Mouse (Mus musculus) forebrain, embryonic 16.5 days (tissue): ENCODE measurements at regions not wholly inside any gene's neighbourhood (a gene's known extent, or its start where the extent isn't known, plus 50 kb on each side); places are given as distances from the start of the nearest gene placed in this dataset.

Experiments
- ATAC-seq: fragments of 200-750 bp; cut with Nextera tagmentation; 2 replicates; pipeline ENCODE4 v1.8.0; 2017; ENCODE audit warnings: mild to moderate bottlenecking, moderate library complexity
- H3K27ac ChIP-seq: fragments of 300-500 bp; sonication (generic); 2 replicates; pipeline ENCODE4 v1.5.1; 2014; ENCODE audit warnings: low read length, control low read depth
- H3K27me3 ChIP-seq: fragments of 300-500 bp; sonication (generic); replicated peaks from 2 replicates; pipeline ENCODE4 v1.6.1; 2014; ENCODE audit warnings: low read length; ENCODE audit not compliant: control insufficient read depth, insufficient read depth
- H3K36me3 ChIP-seq: fragments of 300-500 bp; sonication (generic); 2 replicates; pipeline ENCODE4 v1.6.1; 2014; ENCODE audit not compliant: control insufficient read depth, insufficient read depth
- H3K4me1 ChIP-seq: fragments of 300-500 bp; sonication (generic); replicated peaks from 2 replicates; pipeline ENCODE4 v1.6.1; 2014; ENCODE audit warnings: low read length; ENCODE audit not compliant: control insufficient read depth, insufficient read depth
- H3K4me2 ChIP-seq: fragments of 300-500 bp; sonication (generic); 2 replicates; pipeline ENCODE4 v1.6.1; 2014; ENCODE audit warnings: mild to moderate bottlenecking, low read length, control low read depth
- H3K4me3 ChIP-seq: fragments of 300-500 bp; sonication (generic); replicated peaks from 2 replicates; pipeline ENCODE4 v1.5.1; 2014; ENCODE audit warnings: mild to moderate bottlenecking, low read length, control low read depth
- H3K9ac ChIP-seq: fragments of 300-500 bp; sonication (generic); replicated peaks from 2 replicates; pipeline ENCODE4 v1.6.1; 2014; ENCODE audit warnings: low read depth, low read length, control low read depth
- H3K9me3 ChIP-seq: fragments of 300-500 bp; sonication (generic); 2 replicates; pipeline ENCODE4 v1.6.1; 2016; ENCODE audit warnings: low read length; ENCODE audit not compliant: control insufficient read depth
- WGBS: fragments of 180-500 bp; shearing (Covaris S2); extraction: QIAGEN DNeasy Blood & Tissue Kit; methylation state at CpG from one replicate; pipeline ENCODE4 v1.1.7; 2014; 5-methylcytosine and 5-hydroxymethylcytosine counted together

- peak overlapping the region; percentile 28; the same call in 1 of the 2 replicates for H3K9ac ChIP-seq
- H3K4me1 ChIP-seq, result peaks cover 3% of the 10 kb centered on the region
- H3K9me3 ChIP-seq, result no peaks in the 10 kb centered on the region
- ATAC-seq, result peak; percentile 89
- H3K4me3 ChIP-seq, result 0 out of 2 replicates have a peak overlapping the region, but pooled peaks have one; percentile 6
- no peaks in the 10 kb centered on the region for H3K27me3 ChIP-seq
- 6% methylated on average over 13 of the region's 13 CpGs for WGBS
- H3K36me3 ChIP-seq, result no peaks in the 10 kb centered on the region
- H3K4me2 ChIP-seq, result peak overlapping the region; percentile 43
- no peak overlapping the region for H3K27ac ChIP-seq
Observed at GRCm38 (mm10) chr10:83819266-83819949, 96.7 kb downstream of the 1500009L16Rik start.

- H3K36me3 ChIP-seq, result no peaks in the 10 kb centered on the region
- H3K4me1 ChIP-seq, result peaks cover 3% of the 10 kb centered on the region
- ATAC-seq, result peak; percentile 63
- no peaks in the 10 kb centered on the region for H3K9me3 ChIP-seq
- 44% methylated on average over 8 of the region's 8 CpGs for WGBS
- peak overlapping the region; percentile 33; the same call in 1 of the 2 replicates for H3K4me2 ChIP-seq
- no peaks in the 10 kb centered on the region for H3K27me3 ChIP-seq
- H3K9ac ChIP-seq, result no peak overlapping the region
- H3K27ac ChIP-seq, result no peak overlapping the region
- H3K4me3 ChIP-seq, result no peak overlapping the region
Observed at GRCm38 (mm10) chr10:83819950-83820275, 97.2 kb downstream of the 1500009L16Rik start.

- ATAC-seq, result no peak
- 75% methylated on average over 10 of the region's 10 CpGs for WGBS
- no peaks in the 10 kb centered on the region for H3K9me3 ChIP-seq
Observed at GRCm38 (mm10) chr10:83821089-83821488, 98.4 kb downstream of the 1500009L16Rik start.

GRCm38 (mm10) chr10:83826105-83826504, 103.4 kb downstream of the 1500009L16Rik start:
- Histone ChIP-seq H3K9me3 (no peaks in the 10 kb centered on the region), H3K36me3 (no peaks in the 10 kb centered on the region), H3K27me3 (no peaks in the 10 kb centered on the region), H3K4me1 (no peaks in the 10 kb centered on the region), H3K4me3 (no peak overlapping the region), H3K4me2 (no peak overlapping the region), H3K27ac (no peak overlapping the region), H3K9ac (no peak overlapping the region)
- 88% methylated on average over 5 of the region's 5 CpGs for WGBS
- ATAC-seq, result no peak

More at GRCm38 (mm10) chr10:83821089-83821488, 98.4 kb downstream of the 1500009L16Rik start:
- Histone ChIP-seq H3K36me3 (no peaks in the 10 kb centered on the region), H3K27me3 (no peaks in the 10 kb centered on the region), H3K4me1 (peaks cover 3% of the 10 kb centered on the region), H3K9ac (no peak overlapping the region), H3K4me3 (no peak overlapping the region), H3K4me2 (no peak overlapping the region), H3K27ac (no peak overlapping the region)

GRCm38 (mm10) chr10:83836351-83836750, 113.7 kb downstream of the 1500009L16Rik start:
- H3K9me3 ChIP-seq, result no peaks in the 10 kb centered on the region
- H3K27ac ChIP-seq, result no peak overlapping the region
- no peak overlapping the region for H3K4me2 ChIP-seq
- no peak overlapping the region for H3K9ac ChIP-seq
- no peak overlapping the region for H3K4me3 ChIP-seq
- H3K27me3 ChIP-seq, result no peaks in the 10 kb centered on the region
- no peaks in the 10 kb centered on the region for H3K36me3 ChIP-seq
- no peaks in the 10 kb centered on the region for H3K4me1 ChIP-seq
- no peak for ATAC-seq
- WGBS, result 74% methylated on average over 5 of the region's 5 CpGs

GRCm38 (mm10) chr10:83840226-83840625, 117.6 kb downstream of the 1500009L16Rik start:
- no peak overlapping the region for H3K4me3 ChIP-seq
- H3K4me1 ChIP-seq, result no peaks in the 10 kb centered on the region
- no peak overlapping the region for H3K27ac ChIP-seq
- no peaks in the 10 kb centered on the region for H3K27me3 ChIP-seq
- no peak overlapping the region for H3K4me2 ChIP-seq
- H3K36me3 ChIP-seq, result no peaks in the 10 kb centered on the region
- ATAC-seq, result no peak
- H3K9me3 ChIP-seq, result no peaks in the 10 kb centered on the region; the same call in 1 of the 2 replicates
- no peak overlapping the region for H3K9ac ChIP-seq
- WGBS, result 75% methylated on average over 3 of the region's 3 CpGs

- Histone ChIP-seq H3K27ac (no peak overlapping the region), H3K27me3 (no peaks in the 10 kb centered on the region), H3K4me1 (no peaks in the 10 kb centered on the region), H3K36me3 (no peaks in the 10 kb centered on the region), H3K9me3 (no peaks in the 10 kb centered on the region), H3K4me2 (no peak overlapping the region), H3K4me3 (no peak overlapping the region), H3K9ac (no peak overlapping the region)
- WGBS, result 79% methylated on average over 4 of the region's 4 CpGs
- no peak for ATAC-seq
Observed at GRCm38 (mm10) chr10:83850881-83851280, 128.2 kb downstream of the 1500009L16Rik start.

- Histone ChIP-seq H3K4me1 (no peaks in the 10 kb centered on the region), H3K9me3 (no peaks in the 10 kb centered on the region), H3K9ac (no peak overlapping the region), H3K36me3 (no peaks in the 10 kb centered on the region), H3K27ac (no peak overlapping the region), H3K4me2 (no peak overlapping the region), H3K4me3 (no peak overlapping the region), H3K27me3 (no peaks in the 10 kb centered on the region)
- 0 out of 2 replicates have a peak, but pooled peaks have one; percentile 31 for ATAC-seq
- WGBS, result 63% methylated on average over 5 of the region's 5 CpGs
Observed at GRCm38 (mm10) chr10:83852194-83852593, 129.5 kb downstream of the 1500009L16Rik start.

GRCm38 (mm10) chr10:83852806-83853205, 130.1 kb downstream of the 1500009L16Rik start:
- 57% methylated on average over 3 of the region's 3 CpGs for WGBS
- H3K27ac ChIP-seq, result no peak overlapping the region
- no peaks in the 10 kb centered on the region for H3K9me3 ChIP-seq
- H3K36me3 ChIP-seq, result no peaks in the 10 kb centered on the region
- H3K9ac ChIP-seq, result no peak overlapping the region
- H3K27me3 ChIP-seq, result no peaks in the 10 kb centered on the region
- H3K4me2 ChIP-seq, result no peak overlapping the region
- no peak overlapping the region for H3K4me3 ChIP-seq
- no peaks in the 10 kb centered on the region for H3K4me1 ChIP-seq
- no peak for ATAC-seq
